Mouse (Mus musculus) myocyte (in vitro differentiated cells): Measurements from ENCODE around the gene Gatad1.

Source experiments
- POLR2A ChIP-seq: IDR thresholded peaks from one replicate; pipeline ENCODE4 v1.6.1; 2011; ENCODE audit warnings: low read depth, mild to moderate bottlenecking, control low read depth, moderate library complexity; ENCODE audit not compliant: insufficient read length
- POLR2AphosphoS2 ChIP-seq: IDR thresholded peaks from one replicate; pipeline ENCODE4 v1.6.1; 2011; ENCODE audit warnings: low read depth, control low read depth; ENCODE audit not compliant: insufficient read length

DNA sequence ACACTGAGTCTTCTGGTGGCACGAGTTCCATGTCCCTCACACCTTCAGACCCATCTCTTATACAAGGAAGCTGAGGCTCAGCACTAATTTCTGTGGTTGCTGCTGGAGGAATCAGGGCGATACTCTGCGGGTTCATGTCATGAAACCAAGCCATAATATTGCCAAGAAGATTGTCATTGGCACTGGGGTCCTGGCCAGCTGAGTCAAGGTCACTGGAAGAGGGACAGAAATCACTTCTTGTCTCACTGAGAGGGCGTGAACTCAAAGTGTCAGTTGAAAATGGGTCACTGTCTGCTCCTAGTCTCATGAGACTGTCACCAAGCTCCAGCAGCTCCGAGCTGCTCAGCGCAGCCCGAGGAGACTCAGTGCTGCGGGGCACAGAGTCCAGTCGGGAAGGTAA, 36.0 kb upstream of the Gatad1 start:
- TF ChIP-seq POLR2AphosphoS2: no peak
- TF ChIP-seq POLR2A: no peak
